Mouse (Mus musculus) MEL (cell line): ENCODE results near the gene Gbx2.

Source experiments
- BHLHE40 ChIP-seq: IDR thresholded peaks from 2 replicates; pipeline ENCODE4 v1.6.1; 2012; ENCODE audit warnings: low read depth, mild to moderate bottlenecking, inconsistent platforms, low read length, improper control_type of control experiment, borderline replicate concordance
- CTCF ChIP-seq, 3 experiments: IDR thresholded peaks in 2 of 3; conservative IDR thresholded peaks in 1 of 3; 2 replicates each; pipeline ENCODE4 v1.5.1; 2011 to 2012; ENCODE audit warnings: low read length in 3 of 3, low read depth in 2 of 3, mild to moderate bottlenecking in 2 of 3, improper control_type of control experiment in 1 of 3, inconsistent platforms in 1 of 3, mixed read lengths in 1 of 3, moderate library complexity in 1 of 3; ENCODE audit not compliant: control insufficient read depth in 1 of 3, insufficient read depth in 1 of 3, poor library complexity in 1 of 3, severe bottlenecking in 1 of 3
- E2F4 ChIP-seq: IDR thresholded peaks from 2 replicates; pipeline ENCODE4 v1.6.1; 2011; ENCODE audit warnings: low read depth, low read length, improper control_type of control experiment, borderline replicate concordance
- EP300 ChIP-seq, 2 experiments: IDR thresholded peaks; 2 replicates each; pipeline ENCODE4 v1.6.1; 2011; ENCODE audit warnings: improper control_type of control experiment in 2 of 2, low read length in 2 of 2, low read depth in 1 of 2, mild to moderate bottlenecking in 1 of 2
- GATA1 ChIP-seq: IDR thresholded peaks from 2 replicates; pipeline ENCODE4 v1.6.1; 2011; ENCODE audit warnings: low read depth, low read length, improper control_type of control experiment
- NELFE ChIP-seq: IDR thresholded peaks from 2 replicates; pipeline ENCODE4 v1.6.1; 2011; ENCODE audit warnings: low read depth, low read length, improper control_type of control experiment
- NRF1 ChIP-seq: IDR thresholded peaks from 2 replicates; pipeline ENCODE4 v1.6.1; 2014; ENCODE audit warnings: low read depth, mild to moderate bottlenecking, inconsistent platforms, low read length, improper control_type of control experiment, moderate library complexity; ENCODE audit not compliant: poor library complexity, insufficient read depth, severe bottlenecking
- POLR2A ChIP-seq, 2 experiments: IDR thresholded peaks; 2 replicates each; pipeline ENCODE4 v1.6.1; 2011 to 2012; ENCODE audit warnings: low read length in 2 of 2, mild to moderate bottlenecking in 2 of 2, control low read depth in 1 of 2, improper control_type of control experiment in 1 of 2, low read depth in 1 of 2, moderate library complexity in 1 of 2; ENCODE audit not compliant: control insufficient read depth in 1 of 2, insufficient read depth in 1 of 2, poor library complexity in 1 of 2
- TAL1 ChIP-seq: IDR thresholded peaks from 2 replicates; pipeline ENCODE4 v1.6.1; 2012; ENCODE audit warnings: mild to moderate bottlenecking, inconsistent platforms, low read length, moderate library complexity, mixed read lengths
- TBP ChIP-seq: IDR thresholded peaks from 2 replicates; pipeline ENCODE4 v1.8.0; 2011; ENCODE audit warnings: low read depth, low read length, improper control_type of control experiment
- ZNF384 ChIP-seq: IDR thresholded peaks from 2 replicates; pipeline ENCODE4 v1.6.1; 2012; ENCODE audit warnings: low read depth, mild to moderate bottlenecking, inconsistent platforms, low read length, improper control_type of control experiment

DNA sequence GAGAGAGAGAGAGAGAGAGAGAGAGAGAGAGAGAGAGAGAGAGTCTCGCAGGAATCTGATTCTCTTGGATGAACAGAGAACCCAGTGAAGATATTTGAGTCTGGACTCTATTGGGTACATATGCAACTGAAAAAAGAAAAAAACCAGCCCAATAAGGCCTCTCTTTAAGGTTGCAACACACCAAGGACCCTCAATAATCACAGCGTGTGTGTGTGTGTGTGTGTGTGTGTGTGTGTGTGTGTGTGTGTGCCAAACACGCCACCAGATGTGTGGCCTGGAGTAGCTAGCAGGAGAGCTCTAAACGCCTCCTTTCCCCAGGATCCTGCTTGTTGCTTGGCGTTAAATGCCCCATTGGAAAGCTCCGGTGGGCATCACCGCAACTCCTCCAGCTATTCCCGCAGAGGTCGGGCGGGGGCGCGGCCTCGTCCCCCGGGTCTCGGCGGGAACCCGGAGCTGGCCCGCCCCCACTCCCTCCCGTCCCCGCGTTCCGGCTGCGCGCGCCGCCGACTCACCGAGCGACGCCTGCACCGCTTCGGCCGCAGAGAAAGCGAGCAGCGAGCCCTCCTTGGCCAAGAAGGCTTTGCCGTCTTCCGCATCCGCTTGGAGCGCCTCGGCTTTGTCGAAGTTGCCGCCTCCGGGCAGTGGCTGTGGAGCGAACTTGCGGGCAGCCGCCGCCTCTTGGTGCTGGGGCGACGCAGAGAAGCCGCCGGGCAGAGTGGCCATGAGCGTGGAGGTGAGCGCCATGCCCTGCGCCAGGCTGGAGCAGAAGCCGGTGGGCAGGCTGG lies 1.1 kb downstream of the Gbx2 start:
- no peak for TF ChIP-seq CTCF (IDR thresholded peaks at IDR 0.05 in 2 of 3, conservative IDR thresholded peaks at IDR 0.05 in 1 of 3; ENCODE audit: control insufficient read depth in 1 of 3, insufficient read depth in 1 of 3, low read depth in 2 of 3, low read length in 3 of 3, poor library complexity in 1 of 3, severe bottlenecking in 1 of 3)
- TF ChIP-seq EP300 (IDR thresholded peaks at IDR 0.05; ENCODE audit: low read depth in 1 of 2, low read length in 2 of 2): no peak
- TF ChIP-seq POLR2A (IDR thresholded peaks at IDR 0.05; ENCODE audit: control insufficient read depth in 1 of 2, insufficient read depth in 1 of 2, low read depth in 1 of 2, low read length in 2 of 2, poor library complexity in 1 of 2): no peak
- TF ChIP-seq GATA1: no peak
- no peak for TF ChIP-seq BHLHE40
- TF ChIP-seq NELFE: no peak
- TF ChIP-seq TAL1: no peak
- TF ChIP-seq ZNF384: no peak
- no peak for TF ChIP-seq NRF1
- TF ChIP-seq E2F4: no peak
- TF ChIP-seq TBP: no peak
